Mouse (Mus musculus): ENCODE results near the gene Gm6993.

Gene Gm6993

GRCm38 (mm10) chr12:31239798-31240197 is 772 bp upstream of the Gm6993 start:
- no peak for DNase-seq (ENCODE audit: low read depth in 1 of 2, low spot score in 2 of 2)

- DNase-seq (ENCODE audit: low read depth in 1 of 2, low spot score in 2 of 2), result no peak
These were observed 1.2 kb downstream of the Gm6993 start for GRCm38 (mm10) chr12:31241595-31242342.

GRCm38 (mm10) chr12:31244001-31244400 is 3.4 kb downstream of the Gm6993 start:
- no peak for DNase-seq (ENCODE audit: low read depth in 1 of 2, low spot score in 2 of 2)

- DNase-seq (ENCODE audit: low read depth in 1 of 2, low spot score in 2 of 2), result no peak
These were observed 4.1 kb downstream of the Gm6993 start for GRCm38 (mm10) chr12:31244691-31245090.

DNA sequence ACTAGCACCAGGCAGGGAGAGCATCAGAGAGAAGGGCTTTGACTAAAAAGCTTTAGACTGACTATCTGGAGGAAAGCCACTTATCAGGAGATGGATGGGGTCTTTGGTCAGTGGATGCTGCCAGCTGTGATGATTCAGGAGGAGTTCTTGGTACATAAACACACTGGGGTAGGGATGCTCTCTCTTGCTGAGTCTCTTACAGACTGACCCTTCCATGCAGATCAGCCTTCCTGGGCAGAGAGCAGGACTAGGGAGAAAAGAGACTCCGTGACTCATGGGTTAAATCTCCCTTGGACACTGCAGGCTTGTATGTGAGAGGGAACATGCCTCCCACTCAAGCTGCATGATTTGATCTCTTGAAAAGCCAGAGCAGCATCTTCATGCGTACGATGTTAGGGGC is 5.6 kb downstream of the Gm6993 start:
- no peak for DNase-seq (ENCODE audit: low read depth in 1 of 2, low spot score in 2 of 2)

- no peak for DNase-seq (ENCODE audit: low read depth in 1 of 2, low spot score in 2 of 2)
These were observed 6.0 kb downstream of the Gm6993 start for GRCm38 (mm10) chr12:31246615-31247014.

DNA sequence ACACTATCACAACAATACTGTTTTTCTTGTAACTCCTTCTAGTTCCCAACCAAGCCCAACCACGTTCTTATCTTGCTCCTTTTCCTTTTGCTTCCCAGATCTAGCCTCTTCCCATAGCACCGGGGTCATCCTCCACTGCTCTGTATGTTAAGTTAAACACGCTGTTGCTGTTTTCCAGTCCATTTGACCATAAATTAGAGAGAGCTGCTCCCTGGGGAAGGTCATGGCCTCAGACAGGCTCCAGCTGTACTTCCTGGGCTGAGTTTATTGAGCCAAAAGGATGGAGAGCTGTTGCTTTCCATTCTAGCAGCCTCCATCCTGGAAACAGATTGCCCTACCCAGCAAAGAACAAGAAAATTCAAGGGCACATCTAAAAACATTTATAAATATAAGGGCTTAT is 7.6 kb downstream of the Gm6993 start:
- no peak for DNase-seq (ENCODE audit: low read depth in 1 of 2, low spot score in 2 of 2)

GRCm38 (mm10) chr12:31248681-31249080 is 8.1 kb downstream of the Gm6993 start:
- no peak for DNase-seq (ENCODE audit: low read depth in 1 of 2, low spot score in 2 of 2)

GRCm38 (mm10) chr12:31252259-31252658 is 11.7 kb downstream of the Gm6993 start:
- DNase-seq (ENCODE audit: low read depth in 1 of 2, low spot score in 2 of 2), result no peak

DNA sequence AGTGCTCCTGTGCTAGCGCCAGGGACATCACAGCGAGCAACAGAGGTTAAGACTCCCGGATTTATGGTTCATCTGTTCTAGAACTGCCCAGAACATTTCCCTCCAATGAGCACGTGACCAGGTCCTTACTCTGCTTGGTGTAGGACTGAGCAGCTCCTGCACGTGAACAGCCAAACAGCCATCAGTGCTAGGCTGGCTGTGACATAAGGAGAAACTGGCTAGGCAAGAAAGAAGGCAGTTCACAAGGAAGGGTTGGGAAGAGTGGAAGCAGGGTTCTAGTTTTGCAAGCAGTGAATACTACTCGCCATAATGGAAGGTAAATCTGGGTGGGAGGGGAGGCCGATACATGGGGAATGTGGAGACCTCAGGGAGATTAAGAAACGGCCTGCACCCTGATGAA is 14.4 kb downstream of the Gm6993 start:
- DNase-seq (ENCODE audit: low read depth in 1 of 2, low spot score in 2 of 2), result no peak

- DNase-seq (ENCODE audit: low read depth in 1 of 2, low spot score in 2 of 2), result no peak
These were observed 15.7 kb downstream of the Gm6993 start for GRCm38 (mm10) chr12:31256121-31256903.

GRCm38 (mm10) chr12:31261882-31262281 is 21.3 kb downstream of the Gm6993 start:
- no peak for DNase-seq (ENCODE audit: low read depth in 1 of 2, low spot score in 2 of 2)

DNA sequence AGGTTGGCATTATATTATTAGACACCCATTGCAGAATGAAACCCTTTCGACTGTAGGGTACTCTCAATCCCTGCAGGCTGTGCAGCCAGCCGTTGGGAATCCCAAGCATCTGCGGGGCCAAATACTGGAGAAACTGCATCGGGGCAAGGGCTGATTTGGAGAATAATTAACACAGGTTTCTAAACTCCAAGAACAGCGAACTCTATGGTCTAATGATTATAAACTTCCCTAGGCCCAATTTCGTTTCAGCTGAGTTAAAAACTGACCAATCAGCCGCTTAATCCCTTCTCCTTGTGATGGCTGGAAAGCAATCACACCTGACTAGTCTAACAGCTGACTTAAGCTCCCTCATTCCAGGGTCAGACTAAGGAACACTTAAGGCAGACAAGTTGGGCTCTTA is 23.4 kb downstream of the Gm6993 start:
- DNase-seq (ENCODE audit: low read depth in 1 of 2, low spot score in 2 of 2), result no peak

GRCm38 (mm10) chr12:31265005-31265721 is 24.6 kb downstream of the Gm6993 start, which contains the start of gene Lamb1:
Gene Lamb1 (plus strand): TSS chr12:31265234.
- DNase-seq (ENCODE audit: low read depth in 1 of 2, low spot score in 2 of 2), result no peak

GRCm38 (mm10) chr12:31265722-31266431 is 25.3 kb downstream of the Gm6993 start:
- DNase-seq (ENCODE audit: low read depth in 1 of 2, low spot score in 2 of 2), result no peak

DNA sequence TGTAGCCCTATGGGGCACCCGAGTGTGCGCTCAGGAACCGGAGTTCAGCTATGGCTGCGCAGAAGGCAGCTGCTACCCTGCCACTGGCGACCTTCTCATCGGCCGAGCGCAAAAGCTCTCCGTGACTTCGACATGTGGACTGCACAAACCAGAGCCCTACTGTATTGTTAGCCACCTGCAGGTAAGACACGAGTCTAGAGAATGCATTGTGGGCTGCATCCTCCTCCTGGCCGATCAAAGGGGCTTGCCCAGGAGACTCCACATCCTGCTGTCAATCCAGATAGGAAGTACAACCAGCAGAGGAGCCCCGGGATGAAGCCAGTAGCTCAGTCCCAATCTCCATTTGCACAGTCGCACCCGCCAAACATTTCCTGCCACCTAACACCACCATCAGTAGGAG is 26.1 kb downstream of the Gm6993 start:
- no peak for DNase-seq (ENCODE audit: low read depth in 1 of 2, low spot score in 2 of 2)

DNA sequence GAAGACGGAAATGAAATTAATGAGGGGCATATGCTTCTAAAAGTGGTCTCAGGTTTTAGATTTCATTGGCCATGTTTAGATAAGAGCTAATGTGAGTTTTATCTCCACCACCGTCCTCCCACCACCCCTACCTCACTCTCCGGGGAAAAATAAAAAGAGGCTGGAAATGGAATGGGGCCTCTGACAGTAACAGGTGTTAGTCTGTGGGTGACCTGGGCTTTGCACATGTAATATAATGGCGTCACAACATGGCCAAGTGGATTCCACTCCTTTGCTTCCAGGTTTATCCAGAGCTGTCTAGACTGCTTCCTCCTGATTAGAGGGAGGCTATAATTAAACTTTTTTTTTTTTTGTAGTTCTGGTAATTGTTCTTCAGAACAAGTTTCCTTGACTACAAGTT is 26.8 kb downstream of the Gm6993 start:
- no peak for DNase-seq (ENCODE audit: low read depth in 1 of 2, low spot score in 2 of 2)

DNA sequence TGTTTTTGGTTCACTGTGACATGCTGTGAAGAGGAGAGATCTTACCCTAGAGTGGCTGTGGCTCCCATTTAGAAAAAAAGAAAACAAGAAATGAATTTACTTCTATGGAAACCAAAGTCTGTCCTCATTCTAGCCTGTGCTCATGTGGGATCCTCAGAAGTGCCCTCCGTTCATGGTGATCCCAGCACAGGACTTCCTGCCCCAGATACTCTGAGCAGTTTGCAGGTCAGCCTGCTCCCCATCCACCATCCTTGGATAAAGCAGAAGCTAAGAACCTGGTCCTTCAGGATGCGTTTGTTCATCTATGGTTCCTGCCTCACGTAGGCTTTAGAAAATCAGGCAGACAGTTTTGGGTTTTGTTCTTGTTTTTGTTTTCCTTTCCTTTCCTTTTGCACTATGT is 27.7 kb downstream of the Gm6993 start:
- DNase-seq (ENCODE audit: low read depth in 1 of 2, low spot score in 2 of 2), result no peak

GRCm38 (mm10) chr12:31269020-31269597 is 28.5 kb downstream of the Gm6993 start:
- DNase-seq (ENCODE audit: low read depth in 1 of 2, low spot score in 2 of 2), result no peak

GRCm38 (mm10) chr12:31270361-31270760 is 29.8 kb downstream of the Gm6993 start:
- DNase-seq (ENCODE audit: low read depth in 1 of 2, low spot score in 2 of 2), result no peak

DNA sequence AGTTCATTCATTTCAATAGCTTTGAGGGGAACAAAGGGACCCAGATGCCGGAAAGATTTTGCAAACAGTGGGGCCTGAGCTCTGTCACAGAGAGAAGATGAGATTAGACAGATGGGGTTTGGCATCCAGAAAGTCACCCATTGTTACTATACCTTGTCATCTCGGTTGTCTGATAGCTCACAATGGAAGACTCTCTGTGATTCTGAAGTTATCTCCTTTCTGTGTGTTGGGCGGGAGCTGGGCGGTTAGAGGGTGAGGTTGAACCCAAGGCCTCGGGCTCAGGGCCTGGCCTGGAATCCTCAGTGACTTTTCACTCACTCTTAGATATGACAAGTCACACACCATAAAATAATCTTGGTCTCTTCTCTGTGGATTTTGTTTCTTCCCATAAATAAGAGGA is 30.2 kb downstream of the Gm6993 start:
- no peak for DNase-seq (ENCODE audit: low read depth in 1 of 2, low spot score in 2 of 2)

Data from monocyte, adult 2 months (primary cell).